Mouse (Mus musculus) MEL (cell line): ENCODE measurements around the gene Wdr62. TPM values are rescaled to one million over a fixed set of nuclear protein-coding genes. Genes with fewer than 3 reads are reported as not detected.

Experiments used
- DNase-seq: peaks from one replicate; pipeline ENCODE4 v3.0.0; 2011; ENCODE audit warnings: low read depth, low spot score
- H3K27ac ChIP-seq: 2 replicates; pipeline ENCODE4 v1.5.1; 2012; ENCODE audit warnings: low read depth, mild to moderate bottlenecking, control low read depth, low read length, moderate library complexity; ENCODE audit not compliant: control insufficient read depth
- H3K27me3 ChIP-seq, 2 experiments: fragments of 150-350 bp in 1 of 2; sonication (generic) in 1 of 2; 2 replicates each; pipeline ENCODE4 v1.6.1; 2012; ENCODE audit warnings: low read length in 2 of 2, mild to moderate bottlenecking in 2 of 2, improper control_type of control experiment in 1 of 2, moderate library complexity in 1 of 2; ENCODE audit not compliant: insufficient read depth in 2 of 2, control insufficient read depth in 1 of 2
- H3K36me3 ChIP-seq, 2 experiments: 2 replicates each; pipeline ENCODE4 v1.6.1; 2012 to 2014; ENCODE audit warnings: low read length in 2 of 2, improper control_type of control experiment in 1 of 2, inconsistent platforms in 1 of 2, mild to moderate bottlenecking in 1 of 2; ENCODE audit not compliant: insufficient read depth in 2 of 2, control insufficient read depth in 1 of 2
- H3K4me1 ChIP-seq, 2 experiments: fragments of 150-350 bp in 1 of 2; sonication (generic) in 1 of 2; 2 replicates each; pipeline ENCODE4 v1.6.1; 2012; ENCODE audit warnings: low read length in 2 of 2, improper control_type of control experiment in 1 of 2, mild to moderate bottlenecking in 1 of 2; ENCODE audit not compliant: insufficient read depth in 2 of 2, control insufficient read depth in 1 of 2
- H3K4me3 ChIP-seq, 2 experiments: fragments of 150-350 bp in 1 of 2; sonication (generic) in 1 of 2; 2 replicates each; pipeline ENCODE4 v1.5.1; 2012; ENCODE audit warnings: low read depth in 2 of 2, low read length in 2 of 2, mild to moderate bottlenecking in 2 of 2, moderate library complexity in 2 of 2, control low read depth in 1 of 2, improper control_type of control experiment in 1 of 2; ENCODE audit not compliant: control insufficient read depth in 1 of 2, insufficient read depth in 1 of 2
- H3K79me2 ChIP-seq: 2 replicates; pipeline ENCODE4 v1.6.1; 2012; ENCODE audit warnings: mild to moderate bottlenecking, low read length, moderate library complexity; ENCODE audit not compliant: control insufficient read depth, poor library complexity, insufficient read depth
- H3K9ac ChIP-seq: 2 replicates; pipeline ENCODE4 v1.6.1; 2012; ENCODE audit warnings: low read depth, mild to moderate bottlenecking, control low read depth, low read length, moderate library complexity; ENCODE audit not compliant: control insufficient read depth, poor library complexity, severe bottlenecking
- H3K9me3 ChIP-seq: fragments of 150-350 bp; sonication (generic); replicated peaks from 2 replicates; pipeline ENCODE4 v1.6.1; 2012; ENCODE audit warnings: mild to moderate bottlenecking, low read length, improper control_type of control experiment, moderate library complexity; ENCODE audit not compliant: insufficient read depth
- BHLHE40 ChIP-seq: IDR thresholded peaks from 2 replicates; pipeline ENCODE4 v1.6.1; 2012; ENCODE audit warnings: low read depth, mild to moderate bottlenecking, inconsistent platforms, low read length, improper control_type of control experiment, borderline replicate concordance
- CHD1 ChIP-seq: IDR thresholded peaks from 2 replicates; pipeline ENCODE4 v1.6.1; 2012; ENCODE audit warnings: low read depth, mild to moderate bottlenecking, inconsistent platforms, low read length, improper control_type of control experiment
- CHD2 ChIP-seq: IDR thresholded peaks from 2 replicates; pipeline ENCODE4 v1.6.1; 2011; ENCODE audit warnings: low read length, improper control_type of control experiment
- EP300 ChIP-seq, 2 experiments: IDR thresholded peaks; 2 replicates each; pipeline ENCODE4 v1.6.1; 2011; ENCODE audit warnings: improper control_type of control experiment in 2 of 2, low read length in 2 of 2, low read depth in 1 of 2, mild to moderate bottlenecking in 1 of 2
- GABPA ChIP-seq: IDR thresholded peaks from 2 replicates; pipeline ENCODE4 v1.6.1; 2012; ENCODE audit warnings: low read depth, mild to moderate bottlenecking, inconsistent platforms, low read length, improper control_type of control experiment, moderate library complexity
- MEF2A ChIP-seq: IDR thresholded peaks from 2 replicates; pipeline ENCODE4 v1.6.1; 2014; ENCODE audit warnings: low read depth, mild to moderate bottlenecking, inconsistent platforms, low read length, improper control_type of control experiment; ENCODE audit not compliant: poor library complexity, insufficient replicate concordance, severe bottlenecking; ENCODE audit errors: extremely low read depth
- MXI1 ChIP-seq: IDR thresholded peaks from 2 replicates; pipeline ENCODE4 v1.6.1; 2011; ENCODE audit warnings: mild to moderate bottlenecking, low read depth, low read length, improper control_type of control experiment
- MYB ChIP-seq: IDR thresholded peaks from 2 replicates; pipeline ENCODE4 v1.6.1; 2011; ENCODE audit warnings: mild to moderate bottlenecking, low read depth, low read length, improper control_type of control experiment
- NRF1 ChIP-seq: IDR thresholded peaks from 2 replicates; pipeline ENCODE4 v1.6.1; 2014; ENCODE audit warnings: low read depth, mild to moderate bottlenecking, inconsistent platforms, low read length, improper control_type of control experiment, moderate library complexity; ENCODE audit not compliant: poor library complexity, insufficient read depth, severe bottlenecking
- POLR2A ChIP-seq, 2 experiments: IDR thresholded peaks; 2 replicates each; pipeline ENCODE4 v1.6.1; 2011 to 2012; ENCODE audit warnings: low read length in 2 of 2, mild to moderate bottlenecking in 2 of 2, control low read depth in 1 of 2, improper control_type of control experiment in 1 of 2, low read depth in 1 of 2, moderate library complexity in 1 of 2; ENCODE audit not compliant: control insufficient read depth in 1 of 2, insufficient read depth in 1 of 2, poor library complexity in 1 of 2
- POLR2AphosphoS5 ChIP-seq: IDR thresholded peaks from 2 replicates; pipeline ENCODE4 v1.6.1; 2012; ENCODE audit warnings: low read depth, borderline replicate concordance, mild to moderate bottlenecking, inconsistent platforms, low read length, moderate library complexity, mixed read lengths
- SMC3 ChIP-seq: IDR thresholded peaks from 2 replicates; pipeline ENCODE4 v1.6.1; 2011; ENCODE audit warnings: low read depth, low read length, improper control_type of control experiment
- TBP ChIP-seq: IDR thresholded peaks from 2 replicates; pipeline ENCODE4 v1.8.0; 2011; ENCODE audit warnings: low read depth, low read length, improper control_type of control experiment
- UBTF ChIP-seq: IDR thresholded peaks from 2 replicates; pipeline ENCODE4 v1.6.1; 2012; ENCODE audit warnings: low read depth, mild to moderate bottlenecking, inconsistent platforms, low read length, improper control_type of control experiment, moderate library complexity, borderline replicate concordance; ENCODE audit not compliant: insufficient read depth
- USF1 ChIP-seq: IDR thresholded peaks from 2 replicates; pipeline ENCODE4 v1.6.1; 2014; ENCODE audit warnings: low read depth, mild to moderate bottlenecking, inconsistent platforms, low read length, improper control_type of control experiment, moderate library complexity
- ZKSCAN1 ChIP-seq: IDR thresholded peaks from 2 replicates; pipeline ENCODE4 v1.6.1; 2012; ENCODE audit warnings: low read depth, mild to moderate bottlenecking, inconsistent platforms, low read length, improper control_type of control experiment, moderate library complexity
- ZNF384 ChIP-seq: IDR thresholded peaks from 2 replicates; pipeline ENCODE4 v1.6.1; 2012; ENCODE audit warnings: low read depth, mild to moderate bottlenecking, inconsistent platforms, low read length, improper control_type of control experiment
- polyA plus RNA-seq, 2 experiments: library from polyadenylated mRNA; stranded (reverse) in 1 of 2; unstranded in 1 of 2; fragments of >175 nt in 1 of 2; fragments of >200 nt in 1 of 2; gene quantifications; 2 replicates each; pipeline versions ENCODE4 v1.2.1 to v1.2.4; 2012; ENCODE audit warnings: low replicate concordance in 2 of 2, low read depth in 1 of 2; ENCODE audit not compliant: insufficient read length in 2 of 2, insufficient read depth in 1 of 2, missing spikeins in 1 of 2
- total RNA-seq: library from RNA; depleted of rRNA; stranded (reverse); fragments of 300-350 nt; gene quantifications from 2 replicates; pipeline ENCODE4 v1.2.3, GENCODE M21; 2012

The Wdr62 gene
- total and polyA plus RNA-seq, 3 experiments, result 6.5 to 44.8 (median 30.5) TPM

- no peak for TF ChIP-seq ZKSCAN1
- no peak for TF ChIP-seq BHLHE40
- TF ChIP-seq, all 39 proteins: peak for 11
Measured at GRCm38 (mm10) chr7:30216723-30217151, 63.5 kb downstream of the Wdr62 start (continued).

GRCm38 (mm10) chr7:30215875-30216274 is 64.3 kb downstream of the Wdr62 start:
- Histone ChIP-seq H3K27me3 (no peaks in the 10 kb centered on the region), H3K36me3 (no peaks in the 10 kb centered on the region), H3K9ac (no peak overlapping the region), H3K4me3 (no peak overlapping the region), H3K9me3 (no peaks in the 10 kb centered on the region), H3K79me2 (no peaks in the 10 kb centered on the region), H3K27ac (no peak overlapping the region), H3K4me1 (no peaks in the 10 kb centered on the region; a peak in 1 of 4 replicates)
- no peak for TF ChIP-seq ZNF384
- TF ChIP-seq NRF1, result no peak
- TF ChIP-seq TBP, result no peak
- TF ChIP-seq CHD2, result no peak
- TF ChIP-seq POLR2A (IDR thresholded peaks at IDR 0.05; ENCODE audit: control insufficient read depth in 1 of 2, insufficient read depth in 1 of 2, low read depth in 1 of 2, low read length in 2 of 2, poor library complexity in 1 of 2), result no peak
- no peak for TF ChIP-seq MYB
- no peak for TF ChIP-seq SMC3
- no peak for TF ChIP-seq CHD1
- no peak for TF ChIP-seq MEF2A
- no peak for TF ChIP-seq MXI1
- no peak for TF ChIP-seq USF1
- no peak for TF ChIP-seq UBTF
- TF ChIP-seq POLR2AphosphoS5, result no peak
- no peak for TF ChIP-seq EP300 (IDR thresholded peaks at IDR 0.05; ENCODE audit: low read depth in 1 of 2, low read length in 2 of 2)
- no peak for DNase-seq

GRCm38 (mm10) chr7:30213881-30214280 is 66.3 kb downstream of the Wdr62 start:
- no peak overlapping the region for H3K4me3 ChIP-seq
- H3K79me2 ChIP-seq, result no peaks in the 10 kb centered on the region
- H3K9me3 ChIP-seq, result no peaks in the 10 kb centered on the region
- no peak overlapping the region for H3K9ac ChIP-seq
- no peak for TF ChIP-seq GABPA
- H3K4me1 ChIP-seq, result no peaks in the 10 kb centered on the region; a peak in 1 of 4 replicates
- no peak overlapping the region for H3K27ac ChIP-seq
- H3K27me3 ChIP-seq, result no peaks in the 10 kb centered on the region
- no peaks in the 10 kb centered on the region for H3K36me3 ChIP-seq
- no peak for DNase-seq
